ENCODE assay signal across 8 mouse cellular contexts in genomic region chr17:12991635-12992358, GRCm38 (mm10). TPM values are rescaled to one million over a fixed set of nuclear protein-coding genes. Genes with fewer than 3 reads are reported as not detected.
DNase-seq lines count a peak whose midpoint lies in the region; ATAC-seq and TF ChIP-seq lines count a peak whose summit lies in the region.

No protein-coding gene starts in this region.

- no peaks in the 10 kb centered on the region for H3K27me3 ChIP-seq in Patski
- no peaks in the 10 kb centered on the region for H3K27me3 ChIP-seq in hindbrain, embryonic 14.5 days (ENCODE audit: control insufficient read depth, insufficient read depth, low read length)

- peak; percentile 87 for ATAC-seq in Patski
- peak; percentile 92 for ATAC-seq in hindbrain, embryonic 14.5 days (ENCODE audit: low FRiP score)

- peak overlapping the region; percentile 99 for H3K27ac ChIP-seq in hindbrain, embryonic 14.5 days

- DNase-seq in Patski (ENCODE audit: low read depth, low spot score) = no peak
- peak; percentile 93 to 95 for DNase-seq in cerebellum, postnatal 25 days
- peak; percentile 77 to 79 for DNase-seq in frontal cortex, postnatal 25 days (ENCODE audit: low spot score in 2 of 2)
- peak; percentile 75 for DNase-seq in hindbrain, embryonic 14.5 days (ENCODE audit: low spot score)
- peak; percentile 75 for DNase-seq in left cerebral cortex, adult 11 months (ENCODE audit: low spot score)
- peak; percentile 90 for DNase-seq in lung, postnatal 36 days
- peak; percentile 82 for DNase-seq in retina, embryonic 14.5 days (ENCODE audit: low spot score)
- peak; percentile 89 to 91 for DNase-seq in thymus, postnatal 36 days

- peak overlapping the region; percentile 95 for H3K4me3 ChIP-seq in hindbrain, embryonic 14.5 days (replicated peaks; ENCODE audit: low read length)

- H3K9ac ChIP-seq in hindbrain, embryonic 14.5 days = peak overlapping the region; percentile 99

- CTCF ChIA-PET in Patski (lab: Charles Lee) = interaction anchor here (1.5 kb wide), 2 partner anchors 9 kb away, joined by 3 read pairs; no protein-coding TSS in a partner anchor

- H3K36me3 ChIP-seq in hindbrain, embryonic 14.5 days (replicated peaks; ENCODE audit: control insufficient read depth, insufficient read depth) = no peaks in the 10 kb centered on the region

- in situ Hi-C loops in Patski (cut with MboI; ENCODE audit: low pct_unique_long_range_greater_than_20kb) = loop anchor here (5.0 kb wide), 1 partner anchor 114 kb away; the partner anchor contains the start of gene Mrgprh

- WGBS in hindbrain, embryonic 14.5 days = under 1% methylated on average over 63 of the region's 84 CpGs

- TF ChIP-seq CTCF in Patski (IDR thresholded peaks at IDR 0.05) = peak; percentile 45

- POLR2A ChIA-PET in Patski (lab: Charles Lee) = interaction anchor here (0.6 kb wide), 1 partner anchor 10 kb away, joined by 4 read pairs; no protein-coding TSS in a partner anchor

- H3K4me2 ChIP-seq in hindbrain, embryonic 14.5 days (replicated peaks) = peak overlapping the region; percentile 94

- peaks cover 10% of the 10 kb centered on the region for H3K4me1 ChIP-seq in hindbrain, embryonic 14.5 days (replicated peaks; ENCODE audit: control insufficient read depth, insufficient read depth, low read length)

- H3K9me3 ChIP-seq in hindbrain, embryonic 14.5 days (ENCODE audit: control insufficient read depth, low read length) = no peaks in the 10 kb centered on the region

RNA-seq across cellular contexts. Expression of gene Wtap, which starts 2.2 kb away (rescaled TPM):
- 80.5 TPM for polyA plus RNA-seq in Patski (2021)
- polyA plus RNA-seq in hindbrain, embryonic 14.5 days (2014; fragmentation: Nextera tagmentation; extraction: Ambion mirVana) = 120 and 123 TPM in 2 replicates

RNA-seq across cellular contexts. Expression of gene Sod2, which starts 14.8 kb away (rescaled TPM):
- polyA plus RNA-seq in Patski (2021) = 164 TPM
- polyA plus RNA-seq in hindbrain, embryonic 14.5 days (2014; fragmentation: Nextera tagmentation; extraction: Ambion mirVana) = 163 and 172 TPM in 2 replicates

RNA-seq across cellular contexts. Expression of gene Acat2, which starts 31.2 kb away (rescaled TPM):
- polyA plus RNA-seq in Patski (2021) = 40.8 TPM
- 216 and 283 TPM in 2 replicates for polyA plus RNA-seq in hindbrain, embryonic 14.5 days (2014; fragmentation: Nextera tagmentation; extraction: Ambion mirVana)

RNA-seq across cellular contexts. Expression of gene Acat3, which starts 51.4 kb away (rescaled TPM):
- polyA plus RNA-seq in Patski (2021) = 4.4 TPM
- polyA plus RNA-seq in hindbrain, embryonic 14.5 days (2014; fragmentation: Nextera tagmentation; extraction: Ambion mirVana) = 0.52 and 1.1 TPM in 2 replicates
